Mouse (Mus musculus) limb, embryonic 14.5 days (tissue): ENCODE results near the gene Metrn. TPM values are rescaled to one million over a fixed set of nuclear protein-coding genes. Genes with fewer than 3 reads are reported as not detected.

Experiments used
- ATAC-seq: fragments of 200-750 bp; cut with Nextera tagmentation; 2 replicates; pipeline ENCODE4 v1.8.0; 2017; ENCODE audit warnings: low read depth, moderate number of reproducible peaks, moderate TSS enrichment; ENCODE audit not compliant: low FRiP score
- DNase-seq: peaks from one replicate; pipeline ENCODE4 v3.0.0-alpha.2; 2015; ENCODE audit warnings: low spot score
- H3K27ac ChIP-seq: fragments of 300-500 bp; sonication (generic); replicated peaks from 2 replicates; pipeline ENCODE4 v1.5.1; 2014; ENCODE audit warnings: low read depth, mild to moderate bottlenecking, low read length, moderate library complexity, mixed read lengths
- H3K27me3 ChIP-seq: fragments of 300-500 bp; sonication (generic); 2 replicates; pipeline ENCODE4 v1.6.1; 2014; ENCODE audit warnings: low read length, mixed read lengths; ENCODE audit not compliant: control insufficient read depth, insufficient read depth
- H3K36me3 ChIP-seq: fragments of 300-500 bp; sonication (generic); 2 replicates; pipeline ENCODE4 v1.6.1; 2014; ENCODE audit warnings: mild to moderate bottlenecking, low read length, moderate library complexity, mixed read lengths; ENCODE audit not compliant: control insufficient read depth, insufficient read depth
- H3K4me1 ChIP-seq: fragments of 300-500 bp; sonication (generic); 2 replicates; pipeline ENCODE4 v1.6.1; 2014; ENCODE audit warnings: antibody characterized with exemption, low read length, mixed read lengths; ENCODE audit not compliant: control insufficient read depth, insufficient read depth
- H3K4me2 ChIP-seq: fragments of 300-500 bp; sonication (generic); replicated peaks from 2 replicates; pipeline ENCODE4 v1.6.1; 2014; ENCODE audit warnings: low read depth, mild to moderate bottlenecking, low read length, moderate library complexity; ENCODE audit not compliant: severe bottlenecking
- H3K4me3 ChIP-seq: fragments of 300-500 bp; sonication (generic); replicated peaks from 2 replicates; pipeline ENCODE4 v1.5.1; 2014; ENCODE audit warnings: low read length
- H3K9ac ChIP-seq: fragments of 300-500 bp; sonication (generic); 2 replicates; pipeline ENCODE4 v1.6.1; 2014; ENCODE audit warnings: mild to moderate bottlenecking, low read depth, low read length, moderate library complexity; ENCODE audit not compliant: severe bottlenecking
- H3K9me3 ChIP-seq: fragments of 300-500 bp; sonication (generic); 2 replicates; pipeline ENCODE4 v1.6.1; 2016; ENCODE audit warnings: low read length; ENCODE audit not compliant: control insufficient read depth
- POLR2A ChIP-seq: fragments of 200-500 bp; IDR thresholded peaks from 2 replicates; pipeline ENCODE4 v1.8.0; 2012; ENCODE audit warnings: inconsistent platforms, mild to moderate bottlenecking, moderate library complexity, borderline replicate concordance; ENCODE audit not compliant: insufficient read depth, insufficient read length; ENCODE audit errors: extremely low read depth
- WGBS: fragments of 180-500 bp; shearing (Covaris S2); extraction: QIAGEN DNeasy Blood & Tissue Kit; methylation state at CpG from one replicate; pipeline ENCODE4 v1.1.7; 2014; 5-methylcytosine and 5-hydroxymethylcytosine counted together
- polyA plus RNA-seq, 2 experiments: library from polyadenylated mRNA; depleted of rRNA in 1 of 2; stranded (reverse) in 1 of 2; unstranded in 1 of 2; fragments of >200 nt; fragmentation: Nextera tagmentation in 1 of 2; extraction: Ambion mirVana in 1 of 2; gene quantifications; 2 replicates each; pipeline versions ENCODE4 v1.2.1 to v1.2.3; 2012 to 2014

Metrn gene
- polyA plus RNA-seq, 2 experiments: 10.5 to 83.6 TPM

GRCm38 (mm10) chr17:25794197-25794596, 2.7 kb downstream of the Metrn start:
- no peak overlapping the region for H3K9ac ChIP-seq
- H3K9me3 ChIP-seq: no peaks in the 10 kb centered on the region
- no peak overlapping the region for H3K27ac ChIP-seq
- TF ChIP-seq POLR2A: no peak
- peaks cover 7% of the 10 kb centered on the region for H3K36me3 ChIP-seq
- H3K4me2 ChIP-seq: no peak overlapping the region
- no peaks in the 10 kb centered on the region for H3K27me3 ChIP-seq
- peaks cover 27% of the 10 kb centered on the region for H3K4me1 ChIP-seq
- WGBS: 83% methylated on average over 13 of the region's 13 CpGs
- ATAC-seq: no peak
- DNase-seq: no peak
- no peak overlapping the region for H3K4me3 ChIP-seq

GRCm38 (mm10) chr17:25792615-25793014, 4.3 kb downstream of the Metrn start, which contains the start of gene Fam173a:
Fam173a (minus strand) TSS chr17:25792901.
- H3K9ac ChIP-seq: peak within 1 kb of the TSS; percentile 60
- peak; percentile 86 for DNase-seq
- peak; percentile 54 for ATAC-seq
- peaks cover 14% of the 10 kb centered on the region for H3K36me3 ChIP-seq
- WGBS: 1% methylated on average over 14 of the region's 14 CpGs
- H3K4me1 ChIP-seq: peaks cover 27% of the 10 kb centered on the region
- H3K4me2 ChIP-seq: peak within 1 kb of the TSS; percentile 97
- H3K4me3 ChIP-seq: peak within 1 kb of the TSS; percentile 59
- no peaks in the 10 kb centered on the region for H3K27me3 ChIP-seq
- peak within 1 kb of the TSS; percentile 84 for H3K27ac ChIP-seq
- no peaks in the 10 kb centered on the region for H3K9me3 ChIP-seq
- no peak for TF ChIP-seq POLR2A

GRCm38 (mm10) chr17:25791843-25792527, 5.0 kb downstream of the Metrn start:
- peak overlapping the region; percentile 59 for H3K4me3 ChIP-seq
- peak; percentile 60; the same call in 1 of the 2 replicates for TF ChIP-seq POLR2A
- H3K36me3 ChIP-seq: peaks cover 15% of the 10 kb centered on the region
- DNase-seq: peak; percentile 70
- peak; percentile 73 for ATAC-seq
- no peaks in the 10 kb centered on the region for H3K9me3 ChIP-seq
- peaks cover 23% of the 10 kb centered on the region for H3K4me1 ChIP-seq
- peak overlapping the region; percentile 60 for H3K9ac ChIP-seq
- 2% methylated on average over 39 of the region's 45 CpGs for WGBS
- H3K27me3 ChIP-seq: no peaks in the 10 kb centered on the region
- H3K27ac ChIP-seq: peak overlapping the region; percentile 84
- H3K4me2 ChIP-seq: peak overlapping the region; percentile 97

- peaks cover 23% of the 10 kb centered on the region for H3K4me1 ChIP-seq
- 21% methylated on average over 19 of the region's 19 CpGs for WGBS
These were observed 5.6 kb downstream of the Metrn start for GRCm38 (mm10) chr17:25791320-25791842.

GRCm38 (mm10) chr17:25786781-25787504, 10.0 kb downstream of the Metrn start:
- H3K4me2 ChIP-seq: no peak overlapping the region
- H3K36me3 ChIP-seq: peaks cover 40% of the 10 kb centered on the region
- DNase-seq (no peak), ATAC-seq (no peak)
- H3K9ac ChIP-seq: no peak overlapping the region
- no peaks in the 10 kb centered on the region for H3K9me3 ChIP-seq
- no peak for TF ChIP-seq POLR2A
- H3K4me1 ChIP-seq: peaks cover 20% of the 10 kb centered on the region
- H3K4me3 ChIP-seq: no peak overlapping the region
- H3K27me3 ChIP-seq: no peaks in the 10 kb centered on the region
- 94% methylated on average over 9 of the region's 9 CpGs for WGBS
- no peak overlapping the region for H3K27ac ChIP-seq

More at GRCm38 (mm10) chr17:25791320-25791842, 5.6 kb downstream of the Metrn start:
- peak overlapping the region; percentile 60 for H3K9ac ChIP-seq
- ATAC-seq (no peak; the same call in 1 of the 2 replicates), DNase-seq (no peak)
- peaks cover 17% of the 10 kb centered on the region for H3K36me3 ChIP-seq
- no peak for TF ChIP-seq POLR2A
- peak overlapping the region; percentile 59 for H3K4me3 ChIP-seq
- H3K9me3 ChIP-seq: no peaks in the 10 kb centered on the region
- 0 out of 2 replicates have a peak overlapping the region, but pooled peaks have one; percentile 84 for H3K27ac ChIP-seq
- H3K4me2 ChIP-seq: peak overlapping the region; percentile 97
- H3K27me3 ChIP-seq: no peaks in the 10 kb centered on the region
